Mouse (Mus musculus): ENCODE results near the gene Eef1akmt3.

DNA sequence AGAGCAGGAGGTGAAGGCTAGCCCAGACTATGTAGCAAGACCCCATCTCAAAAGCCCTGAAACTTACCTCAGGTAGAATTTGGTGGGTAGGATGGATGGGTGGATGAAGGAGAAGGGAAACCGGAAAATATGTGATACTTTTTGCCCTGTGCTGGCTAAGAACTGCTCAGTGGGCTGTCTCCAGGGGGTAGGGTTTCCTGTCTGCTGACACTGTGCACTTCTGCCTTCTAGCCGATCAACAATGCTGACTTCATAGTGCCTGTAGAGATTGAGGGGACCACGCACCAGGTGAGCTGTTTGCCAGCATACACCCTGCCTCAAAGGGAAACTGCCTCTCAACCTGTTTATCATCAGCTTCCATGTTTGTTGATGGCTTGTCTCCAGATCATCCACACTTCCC lies 47.7 kb downstream of the Eef1akmt3 start:
- TF ChIP-seq CTCF (IDR thresholded peaks at IDR 0.05; ENCODE audit: low read depth, low read length), result no peak
- no peak for TF ChIP-seq POLR2A (IDR thresholded peaks at IDR 0.05; ENCODE audit: borderline replicate concordance, low read depth, low read length)
